Mouse (Mus musculus) bone marrow macrophage, adult 2 months (primary cell): ENCODE measurements around the gene Atp6v0d1.

Experiments
- CTCF ChIP-seq: IDR thresholded peaks from 2 replicates; pipeline ENCODE4 v1.5.1; 2012; ENCODE audit warnings: low read depth, mild to moderate bottlenecking, low read length, moderate library complexity
- POLR2A ChIP-seq: IDR thresholded peaks from 2 replicates; pipeline ENCODE4 v1.6.1; 2012; ENCODE audit warnings: mild to moderate bottlenecking, low read depth, low read length, borderline replicate concordance

- no peak for TF ChIP-seq CTCF
- no peak for TF ChIP-seq POLR2A
Measured at GRCm38 (mm10) chr8:105605491-105606188, 39.8 kb upstream of the Atp6v0d1 start.
